Mouse (Mus musculus) brain, embryonic 18.5 days (tissue): Measurements from ENCODE around the gene Idh1.
"Not testable (repeated sequence)": the region's sequence is repeated elsewhere in the genome, so short reads cannot be mapped to it uniquely, and the experiment has no call there.

Source experiments
- DNase-seq: peaks from one replicate; pipeline ENCODE4 v3.0.0-alpha.2; 2012; ENCODE audit warnings: low read depth, low spot score

Idh1 gene

DNA sequence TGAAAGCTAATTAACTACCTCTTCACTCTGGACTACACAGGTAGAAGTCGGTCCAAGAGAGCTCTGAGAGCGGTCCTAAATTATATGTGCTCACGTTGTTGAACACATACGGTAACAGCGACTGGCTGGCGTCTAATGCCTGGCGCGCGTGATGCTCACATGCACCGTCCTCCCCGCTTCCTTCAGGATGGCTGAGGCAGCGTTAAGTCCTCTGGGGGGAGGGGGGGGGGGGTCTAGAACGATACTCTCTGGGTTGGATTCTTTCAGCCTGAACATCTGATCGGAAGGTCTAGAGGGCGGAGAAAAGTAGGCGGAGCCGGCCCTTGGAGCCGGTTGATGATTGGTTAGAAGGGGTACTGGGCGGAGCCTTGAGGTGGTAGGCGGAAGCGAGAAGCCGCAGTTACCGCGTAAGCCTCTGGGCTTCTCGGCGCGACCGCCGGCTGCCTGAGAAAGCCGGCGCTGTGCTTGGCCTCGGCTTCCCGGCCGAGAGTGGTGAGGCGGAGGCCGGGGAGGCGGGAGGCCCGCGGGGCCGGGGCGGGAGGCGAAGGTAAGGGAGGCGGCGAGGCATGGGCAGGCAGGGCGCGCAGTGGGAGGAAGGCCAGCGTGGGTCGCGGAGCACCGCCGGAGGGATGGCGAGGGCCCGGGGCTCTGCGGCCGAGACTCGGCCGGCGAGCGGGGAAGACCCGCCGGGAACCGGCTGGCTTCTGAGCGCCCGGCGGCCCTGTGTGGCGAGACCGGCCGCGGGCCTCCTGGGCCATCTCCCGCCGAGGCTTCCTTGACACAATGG, at the start of gene Idh1, which contains the start of gene Pikfyve:
TSS of gene Idh1 (minus strand) at position 214 of the 787 bp plus-strand sequence.
TSS of gene Pikfyve (plus strand) at position 397 of the 787 bp plus-strand sequence.
- DNase-seq, result peak; percentile 96

DNA sequence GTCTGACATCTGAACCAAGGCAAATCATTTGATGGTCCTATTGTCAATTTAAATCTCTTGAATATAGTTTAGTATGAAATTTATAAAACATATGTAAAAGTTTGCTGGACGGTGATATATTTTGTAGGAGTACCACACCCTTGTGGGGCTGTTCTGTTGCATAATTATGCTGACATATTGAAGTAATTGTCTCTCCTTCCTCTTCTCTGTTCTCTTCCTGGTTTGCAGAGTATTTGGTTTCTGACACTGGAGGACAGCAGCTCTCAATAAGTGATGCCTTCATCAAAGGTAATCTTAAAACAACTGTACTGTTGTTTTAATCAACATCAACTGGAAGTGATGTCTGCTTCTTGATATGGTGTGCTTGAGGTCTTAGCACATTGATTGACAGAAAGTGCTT, 44.3 kb upstream of the Idh1 start:
- DNase-seq, result no peak

GRCm38 (mm10) chr1:65229768-65230167, 43.5 kb upstream of the Idh1 start:
- not testable (repeated sequence) for DNase-seq

DNA sequence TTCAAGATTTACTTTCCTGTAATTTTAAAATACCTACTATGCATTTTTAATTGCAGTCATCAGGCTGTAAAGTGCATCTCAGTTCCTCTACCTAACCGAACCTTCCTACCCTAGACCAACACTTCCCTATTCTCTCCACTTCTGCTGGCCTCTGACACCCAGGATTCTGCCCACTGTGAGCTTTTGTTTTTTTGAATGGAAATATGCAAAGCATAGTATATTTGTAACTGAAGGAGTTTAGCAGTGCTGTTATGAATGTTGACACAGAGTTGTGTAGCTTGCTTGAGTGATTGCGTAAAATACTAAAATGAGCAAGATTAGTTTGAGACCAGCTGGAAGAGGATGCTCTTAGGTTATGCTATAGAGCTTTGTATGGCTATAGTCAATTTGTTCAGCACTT, 41.4 kb upstream of the Idh1 start:
- no peak for DNase-seq

- DNase-seq, result no peak
These were observed 37.4 kb upstream of the Idh1 start for GRCm38 (mm10) chr1:65223654-65224053.

DNA sequence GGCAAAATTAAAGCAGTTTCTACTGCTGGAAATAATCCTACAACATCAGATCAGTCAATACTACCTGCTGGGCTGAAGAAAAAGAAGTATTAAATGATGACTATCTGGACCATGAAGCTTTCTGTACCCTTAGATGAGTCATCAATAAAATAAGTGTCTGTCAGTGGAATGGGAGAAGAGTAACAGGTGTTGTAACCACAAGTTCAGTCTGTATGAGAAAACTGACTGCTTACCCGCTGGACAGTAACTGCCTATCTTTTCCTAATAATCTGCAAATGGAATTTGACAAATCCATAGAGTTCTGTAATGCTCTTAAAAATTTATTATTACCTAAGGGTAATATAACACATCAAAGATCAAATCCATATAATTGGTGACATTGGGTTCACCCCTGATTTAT, 31.7 kb upstream of the Idh1 start:
- DNase-seq, result no peak

- no peak for DNase-seq
These were observed 31.3 kb upstream of the Idh1 start for GRCm38 (mm10) chr1:65217567-65217966.

DNA sequence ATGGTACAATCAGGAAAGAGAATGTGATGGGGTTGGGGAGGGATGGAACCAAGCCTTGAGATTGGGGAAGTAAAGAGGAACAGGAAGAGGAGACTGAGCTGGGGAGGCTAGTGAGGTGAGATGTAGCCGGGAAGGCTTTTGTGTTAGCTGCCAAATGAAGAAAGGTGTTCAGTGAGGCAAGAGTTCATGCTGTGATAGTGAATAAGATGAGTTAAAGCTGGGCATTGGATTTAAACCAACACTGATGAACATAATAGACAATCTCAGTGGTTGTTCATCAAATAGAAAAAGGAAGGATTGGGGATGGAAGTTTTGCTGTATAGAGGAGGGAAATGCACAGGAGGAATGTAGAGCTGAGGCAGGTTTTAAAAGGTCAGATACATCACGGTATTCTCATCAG, 26.9 kb upstream of the Idh1 start:
- DNase-seq, result no peak

DNA sequence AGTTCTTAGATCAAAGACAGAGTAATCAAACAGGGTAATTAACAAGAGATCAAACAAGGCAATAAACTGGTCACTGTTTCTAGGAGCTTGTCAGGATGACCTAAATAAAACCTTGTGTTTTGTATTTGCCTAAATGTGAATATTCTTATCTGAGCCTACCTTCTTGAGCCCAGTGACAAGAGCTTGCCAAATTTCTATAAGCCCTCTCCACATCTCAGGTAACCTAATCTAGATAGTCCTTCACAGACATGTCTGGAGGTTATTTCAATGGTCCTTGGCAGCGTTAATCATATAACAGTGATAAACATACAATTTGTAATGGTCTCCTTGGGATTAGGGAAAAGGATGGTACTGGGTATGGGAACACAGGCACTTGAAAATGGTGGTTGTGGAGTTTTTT, 18.0 kb upstream of the Idh1 start:
- DNase-seq, result no peak

DNA sequence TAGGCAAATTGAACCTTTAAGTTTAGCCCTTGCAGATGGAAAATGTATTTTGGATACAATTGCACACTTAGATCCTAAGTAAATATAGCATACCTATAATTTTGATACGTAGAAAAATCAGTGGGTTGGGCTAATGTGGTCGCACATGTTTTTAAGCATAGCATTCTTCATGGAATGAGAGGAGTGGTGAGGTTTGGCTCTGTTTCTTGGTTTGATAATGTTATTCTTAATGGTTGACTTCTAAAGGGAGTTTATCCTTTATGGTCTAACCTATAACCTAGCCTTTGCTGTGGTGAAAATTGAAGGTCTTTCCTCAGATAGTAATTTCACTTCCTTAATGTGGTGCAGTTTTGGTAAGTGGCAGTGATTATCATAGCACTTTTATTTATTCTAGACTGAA, 12.6 kb upstream of the Idh1 start:
- DNase-seq, result no peak

DNA sequence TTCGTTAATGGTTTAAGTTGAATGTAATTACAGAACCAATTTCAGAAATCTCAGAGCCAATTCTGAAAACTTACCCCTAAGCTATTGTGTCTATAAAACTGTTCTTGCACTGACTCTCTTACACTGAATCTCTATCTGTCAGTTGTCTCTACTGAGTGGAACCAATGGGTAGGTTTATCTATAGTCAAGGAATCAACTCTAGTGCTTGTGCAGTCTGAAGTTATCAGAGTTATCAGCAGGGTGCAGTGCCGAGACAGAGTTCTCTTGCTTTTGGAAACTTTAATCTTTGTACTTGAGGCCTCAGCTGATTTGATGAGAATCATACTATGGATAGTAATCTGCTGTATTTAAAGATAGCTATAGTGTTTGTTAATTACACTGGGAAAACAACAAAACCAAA, 12.1 kb upstream of the Idh1 start:
- DNase-seq, result no peak

DNA sequence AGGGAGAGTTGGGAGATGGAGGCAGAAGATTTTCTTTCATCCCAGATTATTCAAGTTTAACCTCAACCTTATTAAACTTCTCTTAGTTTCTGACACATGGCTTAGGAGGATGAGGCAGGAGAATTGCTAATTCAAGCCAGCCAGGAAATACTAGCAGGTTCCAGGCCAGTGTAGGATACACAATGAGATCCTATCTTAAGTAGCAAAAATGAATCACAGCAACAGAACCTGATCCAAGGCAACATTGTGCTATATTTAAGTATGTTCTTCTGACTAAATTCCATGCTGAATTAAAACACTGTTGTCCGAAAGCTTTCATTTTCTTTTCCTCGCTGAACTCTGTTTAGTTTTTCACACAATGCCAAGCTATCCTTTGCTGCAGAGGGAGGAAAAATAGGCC, 6.9 kb upstream of the Idh1 start:
- DNase-seq, result no peak

DNA sequence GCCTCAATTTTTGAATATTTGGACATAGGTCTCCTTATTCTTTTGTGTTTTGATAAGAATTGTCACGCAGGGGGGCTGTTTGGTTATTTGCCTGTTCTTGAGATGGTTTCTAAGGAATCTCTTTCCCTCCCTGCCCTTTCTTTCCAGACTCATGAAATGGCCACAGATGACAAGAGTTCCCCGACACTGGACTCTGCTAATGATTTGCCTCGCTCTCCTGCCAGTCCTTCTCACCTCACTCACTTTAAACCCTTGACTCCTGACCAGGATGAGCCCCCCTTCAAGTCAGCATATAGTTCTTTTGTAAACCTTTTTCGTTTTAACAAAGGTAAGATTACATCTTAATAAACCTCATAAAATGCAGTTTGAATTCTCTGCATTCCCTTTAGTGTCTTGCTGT, 3.9 kb upstream of the Idh1 start:
- DNase-seq, result no peak

DNA sequence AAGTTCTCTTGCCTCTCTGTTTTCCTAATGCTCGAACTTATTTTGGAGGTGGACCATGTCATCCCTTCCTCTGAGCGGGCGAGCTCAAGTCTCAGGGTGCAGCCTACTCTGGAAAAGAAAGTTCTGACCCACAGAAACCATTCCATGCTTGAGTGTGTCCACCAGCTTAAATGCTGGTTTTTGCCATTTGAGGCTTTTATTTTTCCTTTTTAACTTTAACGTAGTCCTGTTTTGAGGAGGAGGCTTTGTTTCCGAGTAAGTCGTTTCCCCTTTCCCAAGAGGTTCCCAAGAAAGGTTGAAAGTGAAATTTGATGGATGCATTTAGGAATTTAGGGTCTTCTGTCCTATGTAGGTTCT, 752 bp upstream of the Idh1 start:
- no peak for DNase-seq

DNA sequence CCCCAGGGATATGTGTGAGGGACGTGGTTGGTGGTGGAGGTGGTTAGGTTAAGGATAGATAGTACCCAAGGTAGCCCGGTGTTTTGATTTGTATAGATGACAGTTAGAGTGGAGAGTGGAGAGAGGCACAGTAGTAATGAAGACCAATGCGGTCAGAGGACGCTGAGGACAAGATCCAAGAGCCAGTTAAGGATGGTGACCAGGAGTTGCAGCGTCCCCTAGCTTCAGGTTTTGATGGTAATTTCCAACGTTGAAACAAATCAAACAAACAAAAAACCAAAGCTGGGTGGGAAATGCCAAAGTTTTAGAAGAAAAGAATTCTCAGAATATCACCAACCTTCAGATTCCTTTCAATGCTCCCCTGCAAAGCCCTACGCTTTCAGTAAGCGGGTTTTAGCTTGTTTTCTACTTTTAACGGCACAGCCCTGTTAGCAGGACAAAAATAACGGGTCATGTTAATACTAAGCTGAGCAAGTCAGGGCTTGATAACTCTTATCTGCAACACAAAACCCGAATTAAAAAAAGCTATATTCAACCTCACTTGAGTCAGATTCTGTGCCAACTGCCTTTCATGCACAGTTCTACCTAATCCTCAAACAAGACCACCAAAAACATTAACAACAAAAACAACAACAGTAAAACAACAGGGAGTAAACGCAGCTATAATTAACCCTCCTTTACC, 635 bp downstream of the Idh1 start:
- no peak for DNase-seq

- DNase-seq, result no peak
These were observed 1.3 kb downstream of the Idh1 start for GRCm38 (mm10) chr1:65185011-65185410.

GRCm38 (mm10) chr1:65183994-65184393, 2.3 kb downstream of the Idh1 start:
- no peak for DNase-seq

DNA sequence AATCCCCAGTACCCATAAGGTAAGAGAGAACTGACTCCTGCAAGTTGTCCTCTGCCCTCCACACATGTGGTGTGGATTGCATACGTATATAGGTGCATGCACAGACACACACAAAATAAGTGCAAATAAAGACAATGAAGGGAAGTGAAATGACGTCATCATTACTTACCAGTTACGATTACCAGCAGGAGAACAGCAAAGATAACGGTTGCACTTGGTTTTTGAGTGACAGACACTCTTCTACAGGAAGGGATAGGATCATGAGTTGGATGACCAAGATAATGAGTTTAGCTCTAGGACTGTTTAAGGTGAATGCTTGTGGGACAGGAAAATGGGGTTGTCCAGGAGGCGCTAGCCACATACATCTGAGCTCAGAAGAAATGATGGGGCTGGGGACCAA, 4.8 kb downstream of the Idh1 start:
- DNase-seq, result no peak

GRCm38 (mm10) chr1:65179634-65180249, 6.6 kb downstream of the Idh1 start:
- peak; percentile 37 for DNase-seq

DNA sequence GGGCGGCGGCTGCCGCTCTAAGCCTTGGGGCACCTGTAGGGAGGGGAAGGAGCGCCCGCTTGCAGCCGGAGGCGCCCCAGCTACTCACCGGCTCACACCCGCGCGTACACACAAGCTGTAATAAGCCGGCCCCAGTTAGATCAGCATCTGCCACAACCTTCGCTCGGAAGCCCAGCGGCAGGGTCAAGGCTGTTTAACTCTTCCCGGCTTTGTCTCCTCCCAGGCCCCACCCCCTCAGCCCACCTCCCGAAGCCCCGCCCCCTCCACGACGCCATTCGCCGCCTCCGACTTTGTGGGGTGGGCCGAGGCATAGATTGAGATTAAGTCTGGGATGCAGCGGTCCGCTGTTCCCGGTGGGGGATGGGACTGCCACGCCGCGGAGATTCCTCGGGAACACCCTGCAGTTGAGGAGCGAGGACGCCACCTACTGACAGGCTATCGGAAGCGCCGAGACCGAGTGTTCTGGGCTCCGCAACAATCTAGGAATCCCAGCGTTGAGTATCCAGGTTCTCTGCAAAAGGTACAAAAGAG, 7.3 kb downstream of the Idh1 start:
- DNase-seq, result peak; percentile 94

DNA sequence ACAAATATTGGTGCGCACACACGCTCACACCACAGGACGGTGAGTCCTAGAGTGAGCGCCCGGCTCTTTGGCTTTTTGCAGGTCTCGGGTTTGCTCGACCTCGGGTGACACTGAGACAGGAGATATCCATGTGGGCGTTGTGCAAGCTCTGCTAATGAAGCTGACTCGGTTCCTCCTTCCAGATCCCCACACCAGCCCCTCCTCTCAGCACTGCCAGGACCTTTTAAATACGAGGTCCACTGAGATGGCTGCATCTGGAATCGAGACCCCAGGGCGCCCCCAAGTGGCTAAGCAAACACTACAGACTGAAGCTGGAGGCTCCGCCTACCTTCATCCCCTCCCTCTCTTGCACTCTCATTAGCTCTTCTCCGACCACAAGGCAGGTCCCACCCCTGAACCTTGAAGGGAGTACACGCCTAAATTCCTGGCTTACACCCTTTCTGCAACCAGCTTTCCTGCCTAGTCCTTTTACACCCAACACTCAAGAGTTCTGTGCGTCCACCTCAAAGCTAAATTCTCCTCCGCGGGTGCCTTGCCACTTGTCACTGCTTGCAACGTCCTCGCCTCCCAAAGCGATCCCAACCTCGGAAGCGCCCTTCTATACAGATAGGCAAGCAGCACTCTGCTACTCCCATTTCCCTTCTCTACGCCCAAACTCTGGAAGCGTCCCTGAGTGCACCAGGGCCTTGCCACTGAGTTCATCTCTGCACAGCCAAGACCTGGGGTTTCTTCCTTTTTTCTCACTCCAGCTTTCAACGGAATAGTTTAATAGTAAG, 8.0 kb downstream of the Idh1 start:
- DNase-seq, result peak; percentile 73

- no peak for DNase-seq
These were observed 8.8 kb downstream of the Idh1 start for GRCm38 (mm10) chr1:65177452-65177851.
